Mouse (Mus musculus): ENCODE data around the gene Tex37.

DNA sequence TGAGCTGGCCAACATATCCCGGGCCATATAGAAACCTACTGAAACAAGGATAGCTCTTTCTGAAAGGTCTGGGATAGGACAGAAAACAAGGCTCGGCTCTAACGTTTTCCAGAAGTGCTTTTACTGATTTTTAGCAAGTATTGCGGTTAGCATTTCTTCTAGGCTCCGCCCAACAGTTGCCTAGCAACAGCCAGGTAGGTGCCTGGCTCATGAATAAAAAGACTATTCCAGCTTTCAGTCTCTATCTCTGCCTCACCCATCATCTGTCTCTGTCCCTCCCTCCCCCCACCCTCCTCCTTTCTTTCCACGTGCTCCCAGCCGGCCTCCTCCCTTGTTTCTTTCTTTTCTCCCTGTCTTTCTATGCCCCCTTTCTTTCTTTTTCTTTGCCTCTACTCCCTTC, 47.0 kb upstream of the Tex37 start:
- TF ChIP-seq POLR2A (IDR thresholded peaks at IDR 0.05; ENCODE audit: insufficient read length, low read depth) (no peak), E2F4 (IDR thresholded peaks at IDR 0.05; ENCODE audit: insufficient read depth) (no peak), USF1 (IDR thresholded peaks at IDR 0.05; ENCODE audit: low read depth) (no peak)
